Mouse (Mus musculus): ENCODE measurements at regions not wholly inside any gene's neighbourhood (a gene's known extent, or its start where the extent isn't known, plus 50 kb on each side); places are given as distances from the start of the nearest gene placed in this dataset.
A peak's percentile ranks its signal among the peaks of the same experiment; 100 is the strongest.

DNA sequence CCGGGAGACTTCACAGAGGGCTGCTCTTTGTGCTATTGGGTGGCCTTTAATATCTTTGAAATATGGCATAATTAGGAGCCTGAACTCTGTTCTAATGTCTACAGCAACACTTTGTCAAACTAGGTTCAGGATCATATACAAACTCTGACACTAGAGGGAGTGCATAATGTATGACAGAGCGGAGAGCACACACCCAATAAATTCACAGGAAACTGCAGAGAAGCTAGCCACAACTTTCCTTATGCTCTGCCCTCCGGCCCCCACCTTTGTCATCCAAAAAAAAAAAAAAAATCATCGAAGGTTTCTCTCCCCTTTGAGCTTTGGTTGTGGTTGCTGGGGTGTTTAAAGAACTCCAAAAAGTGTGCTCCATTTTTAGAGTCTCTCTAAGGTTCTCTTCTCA lies 107.6 kb downstream of the Npy start:
- Histone ChIP-seq H3K9ac (ENCODE audit: insufficient read depth, low read depth) (no peak overlapping the region), H3K27ac (ENCODE audit: insufficient read depth, low read depth) (no peak overlapping the region), H3K4me2 (ENCODE audit: insufficient read depth, low read depth, poor library complexity, severe bottlenecking) (no peak overlapping the region), H3K4me1 (ENCODE audit: control insufficient read depth in 1 of 2, insufficient read depth in 2 of 2) (no peaks in the 10 kb centered on the region), H3K9me3 (replicated peaks; ENCODE audit: low read length) (no peaks in the 10 kb centered on the region), H3K79me2 (replicated peaks; ENCODE audit: control insufficient read depth, extremely low read depth, insufficient read depth, poor library complexity, severe bottlenecking) (no peaks in the 10 kb centered on the region), H3K27me3 (replicated peaks) (no peaks in the 10 kb centered on the region), H3K4me3 (replicated peaks in 1 of 3; ENCODE audit: low read depth in 2 of 3, low read length in 2 of 3, poor library complexity in 1 of 3) (no peak overlapping the region), H3K36me3 (replicated peaks in 1 of 2; ENCODE audit: control insufficient read depth in 1 of 2, insufficient read depth in 1 of 2, low read length in 1 of 2) (no peaks in the 10 kb centered on the region)
- dilution Hi-C loops (cut with MboI; ENCODE audit: extremely low pct_ligation_motif_present, extremely low pct_unique_long_range_greater_than_20kb, low sequenced_read_pairs) (no loop called here), in situ Hi-C loops (cut with MboI; ENCODE audit: low pct_ligation_motif_present, low pct_unique_long_range_greater_than_20kb, low sequenced_read_pairs) (loop anchor here (25.0 kb wide), 1 partner anchor 357 kb away; no protein-coding TSS in a partner anchor)
- TF ChIP-seq RAD21 (IDR thresholded peaks at IDR 0.05; ENCODE audit: low read depth, low read length): peak; percentile 61
- TF ChIP-seq SMC3 (IDR thresholded peaks at IDR 0.05; ENCODE audit: low read depth, low read length): peak; percentile 66
- no peak for TF ChIP-seq ELF1 (IDR thresholded peaks at IDR 0.05; ENCODE audit: low read depth, low read length)
- TF ChIP-seq IRF4 (IDR thresholded peaks at IDR 0.05; ENCODE audit: low read depth, low read length): no peak
- peak in 1 of 2 experiments; percentile 65; a peak in 2 of 4 replicates for TF ChIP-seq CTCF (conservative IDR thresholded peaks at IDR 0.05 in 1 of 2, IDR thresholded peaks at IDR 0.05 in 1 of 2; ENCODE audit: low read depth in 2 of 2, low read length in 2 of 2)
- TF ChIP-seq BHLHE40 (IDR thresholded peaks at IDR 0.05; ENCODE audit: low read depth, low read length): no peak
- no peak for TF ChIP-seq KAT2A (IDR thresholded peaks at IDR 0.05; ENCODE audit: insufficient replicate concordance, low read length)
- TF ChIP-seq JUN (IDR thresholded peaks at IDR 0.05; ENCODE audit: insufficient read depth, low read depth, low read length): no peak
- TF ChIP-seq ZNF384 (IDR thresholded peaks at IDR 0.05; ENCODE audit: low read depth, low read length): peak; percentile 86
- peak; percentile 37 for DNase-seq (ENCODE audit: extremely low read depth)

DNA sequence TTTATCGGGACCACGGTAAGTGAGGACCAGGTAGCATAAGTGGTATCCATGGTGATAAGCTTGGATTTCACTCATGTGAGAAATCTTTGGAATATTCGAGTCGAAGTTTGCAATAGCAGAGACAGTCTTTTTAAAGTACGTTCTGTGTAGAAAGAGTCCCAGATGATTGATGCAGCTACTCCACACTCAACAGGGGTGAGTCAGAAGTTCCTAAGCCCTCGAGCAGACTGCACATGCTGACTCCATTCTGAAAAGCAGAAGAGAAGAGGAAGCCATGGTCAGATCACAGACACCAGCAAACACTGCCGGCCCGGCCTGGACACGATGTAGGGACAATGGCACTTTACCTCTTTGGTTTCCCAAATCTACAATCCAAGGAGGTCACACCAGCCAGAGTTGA lies 120.6 kb downstream of the Npy start:
- Histone ChIP-seq H3K9me3 (replicated peaks; ENCODE audit: low read length) (no peaks in the 10 kb centered on the region), H3K4me1 (ENCODE audit: control insufficient read depth in 1 of 2, insufficient read depth in 2 of 2) (peaks cover 4 to 20% of the 10 kb centered on the region in 2 experiments), H3K4me2 (ENCODE audit: insufficient read depth, low read depth, poor library complexity, severe bottlenecking) (no peak overlapping the region), H3K9ac (ENCODE audit: insufficient read depth, low read depth) (no peak overlapping the region), H3K4me3 (replicated peaks in 1 of 3; ENCODE audit: low read depth in 2 of 3, low read length in 2 of 3, poor library complexity in 1 of 3) (no peak overlapping the region), H3K36me3 (replicated peaks in 1 of 2; ENCODE audit: control insufficient read depth in 1 of 2, insufficient read depth in 1 of 2, low read length in 1 of 2) (no peaks in the 10 kb centered on the region), H3K27me3 (replicated peaks) (no peaks in the 10 kb centered on the region), H3K27ac (ENCODE audit: insufficient read depth, low read depth) (no peak overlapping the region), H3K79me2 (replicated peaks; ENCODE audit: control insufficient read depth, extremely low read depth, insufficient read depth, poor library complexity, severe bottlenecking) (no peaks in the 10 kb centered on the region)
- in situ Hi-C loops (cut with MboI; ENCODE audit: low pct_ligation_motif_present, low pct_unique_long_range_greater_than_20kb, low sequenced_read_pairs): loop anchor here (25.0 kb wide), 1 partner anchor 344 kb away; no protein-coding TSS in a partner anchor
- TF ChIP-seq NRF1 (IDR thresholded peaks at IDR 0.05; ENCODE audit: low read depth, low read length): no peak
- peak; percentile 63 for TF ChIP-seq JUND (conservative IDR thresholded peaks at IDR 0.05; ENCODE audit: low read depth, low read length)
- TF ChIP-seq ETS1 (conservative IDR thresholded peaks at IDR 0.05; ENCODE audit: low read depth, low read length): peak; percentile 24; the same call in 1 of the 2 replicates
- TF ChIP-seq PAX5 (IDR thresholded peaks at IDR 0.05; ENCODE audit: low read length): no peak
- peak; percentile 56; the same call in 1 of the 2 replicates for TF ChIP-seq JUN (IDR thresholded peaks at IDR 0.05; ENCODE audit: insufficient read depth, low read depth, low read length)
- TF ChIP-seq BHLHE40 (IDR thresholded peaks at IDR 0.05; ENCODE audit: low read depth, low read length): 0 out of 2 replicates have a peak, but pooled peaks have one; percentile 21
- 0 out of 2 replicates have a peak, but pooled peaks have one; percentile 9 for TF ChIP-seq EP300 (IDR thresholded peaks at IDR 0.05; ENCODE audit: low read length)
- TF ChIP-seq NELFE (IDR thresholded peaks at IDR 0.05; ENCODE audit: low read depth, low read length): no peak
- TF ChIP-seq MAX (IDR thresholded peaks at IDR 0.05; ENCODE audit: low read length): 0 out of 2 replicates have a peak, but pooled peaks have one; percentile 47
- DNase-seq (ENCODE audit: extremely low read depth): peak; percentile 29
- dilution Hi-C loops (cut with MboI; ENCODE audit: extremely low pct_ligation_motif_present, extremely low pct_unique_long_range_greater_than_20kb, low sequenced_read_pairs): no loop called here
